Mouse (Mus musculus) ovary, postnatal 10 days (tissue): ENCODE results near the gene D5Ertd579e.

ENCODE experiments used
- DNase-seq: peaks from one replicate; pipeline ENCODE4 v3.0.0; 2022; ENCODE audit warnings: low spot score

D5Ertd579e gene

GRCm38 (mm10) chr5:36603031-36603430 is 92.8 kb downstream of the D5Ertd579e start:
- no peak for DNase-seq

GRCm38 (mm10) chr5:36602028-36602427 is 93.8 kb downstream of the D5Ertd579e start:
- DNase-seq: no peak

GRCm38 (mm10) chr5:36601492-36601891 is 94.3 kb downstream of the D5Ertd579e start:
- no peak for DNase-seq

GRCm38 (mm10) chr5:36598883-36599282 is 96.9 kb downstream of the D5Ertd579e start:
- no peak for DNase-seq

GRCm38 (mm10) chr5:36597653-36598052 is 98.2 kb downstream of the D5Ertd579e start:
- DNase-seq: no peak

GRCm38 (mm10) chr5:36596225-36596624 is 99.6 kb downstream of the D5Ertd579e start:
- no peak for DNase-seq

- no peak for DNase-seq
Measured at GRCm38 (mm10) chr5:36595115-36595514, 100.7 kb downstream of the D5Ertd579e start.

- DNase-seq: no peak
Measured at GRCm38 (mm10) chr5:36594344-36594743, 101.5 kb downstream of the D5Ertd579e start.

GRCm38 (mm10) chr5:36593176-36593575 is 102.6 kb downstream of the D5Ertd579e start, which contains the start of gene Tbc1d14:
Gene Tbc1d14, minus strand, starts transcription at chr5:36593276.
- no peak for DNase-seq

GRCm38 (mm10) chr5:36590499-36590920 is 105.3 kb downstream of the D5Ertd579e start:
- no peak for DNase-seq

- DNase-seq: no peak
Measured at GRCm38 (mm10) chr5:36584299-36584698, 111.5 kb downstream of the D5Ertd579e start.

GRCm38 (mm10) chr5:36581924-36582642 is 113.7 kb downstream of the D5Ertd579e start:
- peak; percentile 90 for DNase-seq

- DNase-seq: no peak
Measured at GRCm38 (mm10) chr5:36581259-36581923, 114.4 kb downstream of the D5Ertd579e start.

- no peak for DNase-seq
Measured at GRCm38 (mm10) chr5:36579967-36580366, 115.9 kb downstream of the D5Ertd579e start.

GRCm38 (mm10) chr5:36578982-36579381 is 116.8 kb downstream of the D5Ertd579e start:
- DNase-seq: no peak

- DNase-seq: no peak
Measured at GRCm38 (mm10) chr5:36576457-36576856, 119.4 kb downstream of the D5Ertd579e start.

GRCm38 (mm10) chr5:36575745-36576144 is 120.1 kb downstream of the D5Ertd579e start:
- no peak for DNase-seq

GRCm38 (mm10) chr5:36575227-36575626 is 120.6 kb downstream of the D5Ertd579e start:
- DNase-seq: no peak

- DNase-seq: no peak
Measured at GRCm38 (mm10) chr5:36574147-36574870, 121.5 kb downstream of the D5Ertd579e start.

GRCm38 (mm10) chr5:36573354-36573753 is 122.5 kb downstream of the D5Ertd579e start:
- DNase-seq: no peak

- no peak for DNase-seq
Measured at GRCm38 (mm10) chr5:36571371-36571770, 124.5 kb downstream of the D5Ertd579e start.

GRCm38 (mm10) chr5:36570546-36571245 is 125.1 kb downstream of the D5Ertd579e start:
- DNase-seq: no peak
